Mouse (Mus musculus): ENCODE measurements around the gene Hectd4.

- TF ChIP-seq EP300 (IDR thresholded peaks at IDR 0.05; ENCODE audit: low read depth) = no peak
- no peak for TF ChIP-seq CTCF (IDR thresholded peaks at IDR 0.05; ENCODE audit: low read depth)
Measured at GRCm38 (mm10) chr5:121287213-121287612, 67.2 kb downstream of the Hectd4 start.
